Mouse (Mus musculus): ENCODE data around the gene Gm20390. TPM values are rescaled to one million over a fixed set of nuclear protein-coding genes. Genes with fewer than 3 reads are reported as not detected.
"Not testable (repeated sequence)": the region's sequence is repeated elsewhere in the genome, so short reads cannot be mapped to it uniquely, and the experiment has no call there.

The Gm20390 gene
- polyA plus RNA-seq, 1 experiment from 2014 or later = 532 TPM

DNA sequence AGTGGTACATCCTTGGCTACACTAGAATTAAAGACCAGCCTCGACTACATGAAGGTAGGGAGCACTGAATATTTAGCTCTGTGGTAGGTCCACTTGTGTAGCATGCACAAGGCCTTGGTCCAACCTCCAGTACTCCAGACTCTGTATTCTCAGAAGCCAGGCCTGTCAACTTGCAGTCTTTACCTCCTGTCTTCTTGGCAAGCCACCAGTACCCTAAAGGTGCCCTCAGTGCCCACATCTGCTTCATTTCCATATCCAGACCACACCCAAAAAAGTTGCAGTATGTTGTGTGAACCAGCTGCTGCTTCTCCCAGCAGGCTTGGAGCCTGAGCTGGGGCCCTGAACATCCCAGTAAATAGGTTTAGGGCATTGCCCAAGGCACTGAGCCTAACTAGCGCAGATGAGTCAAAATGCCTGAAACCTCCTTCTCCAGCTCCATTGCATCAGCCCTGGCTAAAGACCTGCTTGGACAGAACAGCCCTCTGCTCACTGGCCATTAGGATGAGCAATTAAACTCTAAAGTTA is 11.0 kb downstream of the Gm20390 start:
- 90% methylated on average over 2 of the region's 2 CpGs for WGBS
- no peak for DNase-seq (ENCODE audit: low spot score)
- no peaks in the 10 kb centered on the region for H3K27me3 ChIP-seq (replicated peaks; ENCODE audit: low read depth, poor library complexity, severe bottlenecking)
- peaks cover 74% of the 10 kb centered on the region for H3K36me3 ChIP-seq (replicated peaks)
- no peak overlapping the region for H3K27ac ChIP-seq (replicated peaks)
- H3K9me3 ChIP-seq = no peaks in the 10 kb centered on the region
- no peak overlapping the region for H3K4me3 ChIP-seq
- peaks cover 48% of the 10 kb centered on the region for H3K4me1 ChIP-seq

DNA sequence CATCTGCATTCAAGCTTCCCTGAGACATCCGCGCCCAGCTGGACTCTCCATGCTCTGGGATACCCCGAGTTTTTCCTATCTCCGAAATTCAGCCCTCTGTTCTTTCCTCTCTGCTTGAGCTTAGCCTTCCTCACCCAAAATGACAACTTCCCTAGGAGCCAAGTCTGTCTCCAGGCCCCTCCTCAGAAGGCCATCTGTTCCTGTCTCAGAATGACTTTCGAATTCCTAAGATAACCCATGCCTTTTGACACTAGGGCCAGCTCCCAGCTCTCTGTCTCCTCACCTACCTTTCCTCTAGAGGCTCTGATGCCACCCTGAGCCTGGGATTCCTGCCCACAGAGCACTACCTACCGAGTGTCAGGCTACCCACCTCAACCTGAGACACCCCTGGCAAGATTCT is 11.9 kb downstream of the Gm20390 start, which contains the start of gene Nme2:
TSS of gene Nme2 (minus strand) at position 101 of the 400 bp plus-strand sequence.
- Histone ChIP-seq H3K27me3 (replicated peaks; ENCODE audit: low read depth, poor library complexity, severe bottlenecking) (no peaks in the 10 kb centered on the region), H3K27ac (replicated peaks) (peak within 1 kb of the TSS; percentile 88), H3K4me1 (peaks cover 50% of the 10 kb centered on the region), H3K9me3 (no peaks in the 10 kb centered on the region), H3K4me3 (peak within 1 kb of the TSS; percentile 72), H3K36me3 (replicated peaks) (peaks cover 74% of the 10 kb centered on the region)
- 5% methylated on average over 6 of the region's 6 CpGs for WGBS
- no peak for DNase-seq (ENCODE audit: low spot score)

DNA sequence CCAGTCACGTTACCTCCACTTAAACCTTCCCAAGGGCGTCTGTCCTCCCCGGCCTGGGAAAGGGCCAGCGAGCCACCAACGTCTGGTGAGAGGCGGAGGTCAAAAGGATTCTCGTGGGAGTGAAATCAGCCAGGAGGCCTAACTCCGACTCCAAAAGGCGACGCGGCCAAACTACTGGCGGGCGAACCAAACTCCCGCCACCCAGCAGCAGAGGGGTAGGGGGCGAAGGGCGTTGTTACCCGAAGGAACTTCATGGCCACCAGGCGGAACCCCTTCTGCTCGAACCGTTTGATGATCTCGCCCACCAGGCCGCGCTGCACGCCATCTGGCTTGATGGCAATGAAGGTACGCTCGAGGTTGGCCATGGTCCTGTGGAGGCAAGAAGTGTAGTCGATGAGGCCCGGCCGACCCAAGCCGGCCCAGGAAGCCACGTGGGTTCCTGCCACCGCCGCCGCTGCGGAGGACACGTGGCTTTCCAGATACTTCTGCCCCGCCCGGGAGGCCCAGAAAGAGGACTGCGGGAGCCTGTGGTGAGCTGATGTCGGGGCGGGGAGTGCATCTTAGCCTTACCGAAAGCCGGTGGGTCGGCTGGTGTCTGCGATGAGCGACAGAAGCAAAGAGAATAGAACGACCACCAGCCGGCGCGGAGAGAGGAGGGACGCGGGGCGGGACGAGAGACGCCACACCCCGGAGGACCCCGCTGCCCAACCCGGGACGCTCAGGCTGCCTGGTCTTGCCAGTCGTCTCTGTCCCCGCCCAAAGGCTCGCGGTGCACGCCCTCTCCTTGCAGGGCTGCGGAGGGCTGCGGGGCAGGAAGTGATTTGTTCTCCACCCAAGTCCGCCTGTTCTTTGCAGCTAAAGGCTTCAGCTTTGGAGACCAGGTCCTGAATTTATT is 12.6 kb downstream of the Gm20390 start:
- Histone ChIP-seq H3K27me3 (replicated peaks; ENCODE audit: low read depth, poor library complexity, severe bottlenecking) (no peaks in the 10 kb centered on the region), H3K27ac (replicated peaks) (peak overlapping the region; percentile 88), H3K36me3 (replicated peaks) (peaks cover 74% of the 10 kb centered on the region), H3K4me3 (peak overlapping the region; percentile 72), H3K9me3 (no peaks in the 10 kb centered on the region), H3K4me1 (peaks cover 50% of the 10 kb centered on the region)
- DNase-seq (ENCODE audit: low spot score) = peak; percentile 97
- under 1% methylated on average over 67 of the region's 67 CpGs for WGBS

DNA sequence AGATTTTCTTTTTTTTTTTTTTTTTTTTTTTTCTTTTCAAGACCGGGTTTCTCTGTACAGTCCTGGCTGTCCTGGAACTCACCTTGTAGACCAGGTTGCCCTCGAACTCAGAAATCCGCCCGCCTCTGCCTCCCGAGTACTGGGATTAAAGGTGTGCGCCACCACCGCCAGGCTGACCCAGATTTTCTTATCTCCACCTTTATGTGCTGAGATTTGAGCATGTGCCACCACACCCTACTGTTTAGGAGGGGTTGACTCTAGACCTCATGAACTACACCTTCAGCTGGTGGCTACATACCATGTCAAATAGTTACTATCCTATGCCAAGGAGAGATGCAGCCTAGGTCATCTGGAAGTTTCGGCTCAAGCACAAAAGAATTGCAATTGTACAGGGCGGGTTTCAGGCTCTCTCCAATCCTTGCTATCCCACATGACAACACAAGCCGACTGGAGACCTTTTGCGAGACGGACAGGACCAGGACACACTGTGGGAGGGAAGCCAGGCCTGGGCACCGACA is 13.3 kb downstream of the Gm20390 start:
- peaks cover 50% of the 10 kb centered on the region for H3K4me1 ChIP-seq
- WGBS = 44% methylated on average over 13 of the region's 13 CpGs
- peaks cover 74% of the 10 kb centered on the region for H3K36me3 ChIP-seq (replicated peaks)
- H3K9me3 ChIP-seq = no peaks in the 10 kb centered on the region
- H3K4me3 ChIP-seq = peak overlapping the region; percentile 72
- no peak for DNase-seq (ENCODE audit: low spot score)
- no peaks in the 10 kb centered on the region for H3K27me3 ChIP-seq (replicated peaks; ENCODE audit: low read depth, poor library complexity, severe bottlenecking)
- peak overlapping the region; percentile 88 for H3K27ac ChIP-seq (replicated peaks)

DNA sequence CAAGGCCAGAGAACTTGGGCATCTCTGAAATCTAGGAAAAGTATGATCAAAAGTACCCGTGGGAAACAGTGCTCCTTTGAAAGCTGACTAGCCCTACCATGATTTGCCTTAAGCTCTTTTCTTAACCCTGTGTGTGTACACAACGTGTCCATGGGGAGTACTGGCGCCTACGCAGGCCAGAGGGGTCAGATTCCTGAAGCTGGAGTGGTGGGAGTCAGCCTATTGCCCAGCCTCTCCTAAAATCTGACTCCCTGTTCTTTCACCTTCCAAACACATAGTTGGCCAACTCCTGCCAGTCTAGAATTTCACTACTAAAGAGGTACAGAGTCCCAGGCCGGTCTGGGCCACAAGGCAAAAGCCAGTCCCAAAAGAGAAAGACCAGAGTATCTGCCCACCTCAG is 15.7 kb downstream of the Gm20390 start:
- H3K27me3 ChIP-seq (replicated peaks; ENCODE audit: low read depth, poor library complexity, severe bottlenecking) = no peaks in the 10 kb centered on the region
- H3K36me3 ChIP-seq (replicated peaks) = peaks cover 73% of the 10 kb centered on the region
- H3K27ac ChIP-seq (replicated peaks) = no peak overlapping the region
- peak; percentile 24 for DNase-seq (ENCODE audit: low spot score)
- peaks cover 52% of the 10 kb centered on the region for H3K4me1 ChIP-seq
- no peaks in the 10 kb centered on the region for H3K9me3 ChIP-seq
- H3K4me3 ChIP-seq = peak overlapping the region; percentile 35
- WGBS = 45% methylated on average over 5 of the region's 5 CpGs

DNA sequence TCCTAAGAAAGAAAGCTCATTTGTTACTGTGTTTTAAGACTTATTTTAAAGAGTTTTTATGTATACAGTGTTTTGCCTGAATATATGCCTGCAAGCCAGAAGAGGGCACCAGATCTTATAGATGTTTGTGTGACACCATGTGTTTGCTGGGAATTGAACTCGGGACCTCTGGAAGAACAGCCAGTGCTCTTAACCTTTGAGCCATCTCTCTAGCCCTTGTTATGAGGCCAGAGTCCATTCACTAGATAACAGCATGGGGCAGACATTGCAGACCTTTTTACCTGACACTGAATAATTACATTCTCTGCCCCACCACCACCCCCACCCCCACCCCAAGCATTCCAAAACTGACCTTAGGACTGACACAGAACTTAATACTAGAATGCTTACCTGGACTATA is 18.0 kb downstream of the Gm20390 start:
- DNase-seq (ENCODE audit: low spot score) = no peak
- H3K4me3 ChIP-seq = no peak overlapping the region
- no peak overlapping the region for H3K27ac ChIP-seq (replicated peaks)
- WGBS = 97% methylated on average over 1 of the region's 1 CpGs
- peaks cover 77% of the 10 kb centered on the region for H3K36me3 ChIP-seq (replicated peaks)
- H3K9me3 ChIP-seq = no peaks in the 10 kb centered on the region
- no peaks in the 10 kb centered on the region for H3K27me3 ChIP-seq (replicated peaks; ENCODE audit: low read depth, poor library complexity, severe bottlenecking)
- H3K4me1 ChIP-seq = peaks cover 41% of the 10 kb centered on the region

DNA sequence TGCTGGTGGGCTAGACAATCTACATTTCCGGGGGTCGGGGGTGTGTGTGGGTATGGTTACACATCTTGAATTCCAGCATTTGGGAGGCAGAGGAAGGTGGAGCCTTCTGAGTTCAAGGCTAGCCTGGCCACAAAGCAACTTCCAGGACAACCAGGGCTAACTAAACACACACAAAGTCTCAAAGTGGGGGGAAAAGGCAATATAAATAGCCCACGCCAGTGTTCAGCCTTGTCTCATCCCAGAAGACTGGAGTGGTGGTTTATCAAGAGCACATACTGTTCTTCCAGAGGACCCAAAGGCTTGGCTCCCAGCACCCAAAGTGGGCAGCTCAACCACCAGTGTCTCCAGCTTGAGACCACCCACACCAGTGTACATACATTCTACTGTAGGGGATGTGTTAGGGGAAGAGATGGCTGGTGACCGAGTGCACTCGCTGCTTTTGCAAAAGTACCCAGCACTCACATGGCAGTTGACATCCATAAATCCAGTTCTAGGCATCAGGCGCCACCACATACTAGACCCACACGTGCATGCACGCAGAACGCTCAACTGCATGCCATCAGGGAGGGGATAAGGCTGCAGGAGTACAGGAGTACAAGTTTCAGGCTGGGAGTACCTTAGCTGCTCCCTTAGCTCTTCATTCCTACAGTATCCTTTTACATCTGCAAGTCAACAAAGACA is 19.1 kb downstream of the Gm20390 start:
- DNase-seq (ENCODE audit: low spot score) = no peak
- Histone ChIP-seq H3K36me3 (replicated peaks) (peaks cover 80% of the 10 kb centered on the region), H3K4me3 (no peak overlapping the region), H3K27me3 (replicated peaks; ENCODE audit: low read depth, poor library complexity, severe bottlenecking) (no peaks in the 10 kb centered on the region), H3K27ac (replicated peaks) (no peak overlapping the region), H3K9me3 (no peaks in the 10 kb centered on the region), H3K4me1 (peaks cover 43% of the 10 kb centered on the region)
- 87% methylated on average over 9 of the region's 9 CpGs for WGBS

DNA sequence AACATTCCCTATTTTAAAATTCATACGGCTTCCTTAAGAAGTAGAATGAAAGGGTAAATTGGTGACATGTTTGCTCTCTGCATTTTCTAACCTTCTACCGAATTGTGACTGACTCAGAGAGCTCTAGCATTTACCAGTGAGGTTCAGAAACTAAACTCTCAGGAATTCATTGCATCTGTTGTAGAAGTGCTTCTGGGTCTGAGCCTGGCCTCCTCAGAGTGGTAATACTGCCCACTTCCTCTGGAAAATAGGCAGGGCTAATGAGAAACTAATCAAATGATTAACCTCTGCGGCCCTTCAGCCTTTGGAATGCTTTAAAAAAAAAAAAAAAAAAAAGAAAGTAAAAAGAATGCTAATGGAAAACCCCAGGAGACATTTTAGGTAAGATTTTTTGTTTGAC is 23.1 kb downstream of the Gm20390 start:
- 42% methylated on average over 3 of the region's 3 CpGs for WGBS
- H3K4me1 ChIP-seq = peaks cover 21% of the 10 kb centered on the region
- H3K27me3 ChIP-seq (replicated peaks; ENCODE audit: low read depth, poor library complexity, severe bottlenecking) = no peaks in the 10 kb centered on the region
- H3K36me3 ChIP-seq (replicated peaks) = peaks cover 75% of the 10 kb centered on the region
- no peak overlapping the region for H3K27ac ChIP-seq (replicated peaks)
- DNase-seq (ENCODE audit: low spot score) = no peak
- H3K9me3 ChIP-seq = no peaks in the 10 kb centered on the region
- no peak overlapping the region for H3K4me3 ChIP-seq

DNA sequence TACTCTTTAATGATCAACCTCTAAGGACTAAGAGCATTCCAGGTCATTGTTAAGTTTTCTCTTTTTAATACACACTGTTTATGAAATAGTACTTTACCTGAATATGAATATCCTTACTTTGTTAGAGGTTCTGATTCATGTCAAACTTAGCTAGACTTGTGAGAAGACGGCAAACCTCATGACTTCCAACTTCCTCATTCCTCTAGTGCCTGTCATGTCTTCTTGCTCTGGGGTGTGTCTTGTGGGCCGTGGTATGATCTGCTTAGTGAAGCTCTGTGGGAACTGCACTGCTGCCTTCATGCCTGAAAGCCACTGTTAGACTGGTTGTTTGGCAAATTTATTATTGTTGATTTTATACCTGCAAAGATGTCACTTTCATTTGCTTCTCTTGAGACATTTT is 27.2 kb downstream of the Gm20390 start:
- no peak overlapping the region for H3K27ac ChIP-seq (replicated peaks)
- H3K9me3 ChIP-seq = no peaks in the 10 kb centered on the region
- 87% methylated on average over 2 of the region's 2 CpGs for WGBS
- H3K4me1 ChIP-seq = peaks cover 14% of the 10 kb centered on the region
- H3K4me3 ChIP-seq = no peak overlapping the region
- no peak for DNase-seq (ENCODE audit: low spot score)
- H3K36me3 ChIP-seq (replicated peaks) = peaks cover 85% of the 10 kb centered on the region
- no peaks in the 10 kb centered on the region for H3K27me3 ChIP-seq (replicated peaks; ENCODE audit: low read depth, poor library complexity, severe bottlenecking)

DNA sequence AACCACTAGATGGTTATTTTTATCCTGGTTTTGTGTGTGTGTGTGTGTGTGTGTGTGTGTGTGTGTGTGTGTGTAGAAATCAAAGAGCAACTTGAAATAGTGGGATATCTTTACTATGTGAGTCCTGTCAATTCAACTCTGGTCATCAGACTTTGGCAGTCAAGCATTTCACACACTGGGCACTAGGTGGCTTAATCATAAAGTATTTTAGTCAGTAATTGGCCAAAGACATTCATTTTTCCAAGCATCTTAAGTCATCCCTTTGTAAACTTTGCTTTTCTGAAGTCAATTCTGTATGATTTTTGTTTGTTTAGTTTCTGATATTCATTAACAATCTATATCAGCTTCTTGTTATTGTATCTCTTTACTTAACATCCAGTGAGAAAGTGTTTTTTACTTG is 39.0 kb downstream of the Gm20390 start:
- no peaks in the 10 kb centered on the region for H3K9me3 ChIP-seq
- H3K36me3 ChIP-seq (replicated peaks) = peaks cover 99% of the 10 kb centered on the region
- no peaks in the 10 kb centered on the region for H3K27me3 ChIP-seq (replicated peaks; ENCODE audit: low read depth, poor library complexity, severe bottlenecking)
- no peak overlapping the region for H3K27ac ChIP-seq (replicated peaks)
- no peak overlapping the region for H3K4me3 ChIP-seq
- DNase-seq (ENCODE audit: low spot score) = no peak
- no peaks in the 10 kb centered on the region for H3K4me1 ChIP-seq

DNA sequence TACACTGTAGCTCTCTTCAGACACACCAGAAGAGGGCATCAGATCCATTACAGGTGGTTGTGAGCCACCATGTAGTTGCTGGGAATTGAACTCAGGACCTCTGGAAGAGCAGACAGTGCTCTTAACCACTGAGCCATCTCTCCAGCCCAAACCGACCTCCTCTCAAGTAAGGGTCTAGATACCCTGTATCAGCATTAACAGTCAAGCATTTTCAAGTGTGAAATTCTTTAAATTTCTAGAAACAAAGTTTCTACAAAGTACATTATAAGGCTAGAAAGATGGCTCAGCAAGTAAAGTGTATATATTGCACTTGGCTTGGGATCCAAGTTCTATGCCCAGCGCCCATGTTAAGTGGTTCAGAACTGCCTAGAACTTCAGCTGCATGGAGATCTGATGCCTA is 53.1 kb downstream of the Gm20390 start:
- WGBS = 94% methylated on average over 2 of the region's 2 CpGs
- not testable (repeated sequence) for H3K9me3 ChIP-seq; DNase-seq (ENCODE audit: low spot score); H3K27ac ChIP-seq (replicated peaks); H3K4me1 ChIP-seq; H3K27me3 ChIP-seq (replicated peaks; ENCODE audit: low read depth, poor library complexity, severe bottlenecking); H3K4me3 ChIP-seq
- peaks cover 98% of the 10 kb centered on the region for H3K36me3 ChIP-seq (replicated peaks)

DNA sequence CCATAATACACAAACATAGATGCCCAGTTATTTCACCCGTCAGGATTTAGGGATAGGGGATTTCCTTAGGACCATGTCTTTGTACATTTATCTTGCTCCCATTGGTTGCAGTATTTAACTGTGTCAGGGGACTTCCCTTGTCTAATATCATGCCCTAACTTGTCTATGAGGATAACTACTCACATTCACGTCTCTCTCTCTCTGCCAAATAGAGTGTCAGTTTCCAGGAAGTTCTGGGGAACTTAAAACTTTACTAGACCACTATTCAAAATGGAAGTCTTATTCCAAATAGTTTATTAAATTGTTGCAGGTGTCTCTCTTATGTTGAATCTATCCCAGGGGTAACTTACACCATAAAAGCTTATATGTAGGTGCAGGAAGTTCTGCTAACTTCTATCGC is 56.5 kb downstream of the Gm20390 start:
- no peaks in the 10 kb centered on the region for H3K27me3 ChIP-seq (replicated peaks; ENCODE audit: low read depth, poor library complexity, severe bottlenecking)
- no peak overlapping the region for H3K4me3 ChIP-seq
- 88% methylated on average over 3 of the region's 3 CpGs for WGBS
- H3K9me3 ChIP-seq = no peaks in the 10 kb centered on the region
- H3K36me3 ChIP-seq (replicated peaks) = peaks cover 100% of the 10 kb centered on the region
- DNase-seq (ENCODE audit: low spot score) = no peak
- H3K4me1 ChIP-seq = no peaks in the 10 kb centered on the region
- no peak overlapping the region for H3K27ac ChIP-seq (replicated peaks)
